Mouse (Mus musculus): ENCODE measurements around the gene Hk2.

The Hk2 gene

DNA sequence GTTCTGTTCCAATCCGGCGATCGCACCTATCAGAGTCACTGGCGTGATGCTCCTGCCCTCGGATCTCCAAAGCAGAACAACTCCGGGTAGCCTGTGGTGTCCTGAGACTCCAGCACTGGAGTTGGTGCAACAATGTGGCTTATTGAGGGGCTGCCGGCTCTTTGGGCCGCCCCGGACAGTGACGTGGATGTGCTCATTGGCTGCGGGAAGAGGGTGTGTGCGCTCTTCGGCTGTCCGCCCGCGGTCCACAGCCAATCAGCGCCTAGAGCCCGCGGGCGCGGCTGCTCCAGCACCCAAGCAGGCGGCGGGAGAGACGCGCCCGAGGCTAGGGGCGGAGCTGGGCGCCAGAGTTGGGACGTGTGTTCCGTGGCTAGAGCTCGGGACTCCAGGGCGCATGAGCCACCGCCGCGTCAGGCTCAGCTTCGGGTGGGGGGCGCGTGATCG is at the start of gene Hk2:
Gene Hk2, minus strand, starts transcription at position 134 of the 444 bp plus-strand sequence.
- DNase-seq (ENCODE audit: inconsistent ontology term) = peak; percentile 98

DNA sequence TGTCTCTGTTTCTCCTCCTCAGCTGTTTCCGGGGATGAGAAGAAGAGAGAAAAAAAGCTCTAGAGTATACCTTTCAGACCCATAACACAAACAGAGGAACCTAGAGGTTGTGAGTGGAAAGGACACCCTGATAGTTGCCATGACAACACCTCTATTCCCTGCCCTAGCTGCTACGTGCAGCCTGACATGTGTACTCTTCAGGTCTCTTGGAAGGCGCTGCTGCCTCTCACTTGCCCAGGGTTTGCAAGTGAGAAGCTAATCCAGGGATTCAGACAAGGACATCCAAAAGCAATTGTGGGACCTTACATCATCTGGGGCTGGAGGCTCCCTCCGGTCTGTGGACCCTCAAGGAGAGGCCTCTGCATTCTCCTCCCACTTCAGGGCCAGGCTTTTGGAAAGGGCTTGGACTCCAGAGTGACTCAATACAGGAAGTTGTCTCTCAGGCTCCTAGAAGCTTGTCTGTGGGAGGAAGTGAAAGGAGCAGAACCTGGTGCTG is 47.6 kb upstream of the Hk2 start:
- DNase-seq (ENCODE audit: inconsistent ontology term) = no peak

DNA sequence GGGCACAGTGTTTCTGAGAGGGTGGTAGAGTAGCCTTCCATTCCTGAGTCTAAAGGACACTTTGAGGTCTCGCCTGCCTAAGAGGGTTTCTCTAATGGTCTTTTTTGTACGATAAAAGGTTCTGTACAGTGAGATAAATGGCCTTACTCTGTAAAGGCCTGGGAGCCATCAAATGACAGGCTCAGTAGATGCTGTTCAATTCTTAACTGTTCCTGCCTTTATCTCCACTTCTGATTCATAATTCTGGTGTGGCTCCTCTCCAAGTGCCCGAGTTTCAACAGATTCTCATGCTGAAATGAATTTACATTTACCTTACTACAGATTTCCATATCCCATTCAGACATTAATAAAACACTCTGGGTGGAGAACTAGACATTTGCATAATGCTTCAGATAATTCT is 46.5 kb upstream of the Hk2 start:
- no peak for DNase-seq (ENCODE audit: inconsistent ontology term)

DNA sequence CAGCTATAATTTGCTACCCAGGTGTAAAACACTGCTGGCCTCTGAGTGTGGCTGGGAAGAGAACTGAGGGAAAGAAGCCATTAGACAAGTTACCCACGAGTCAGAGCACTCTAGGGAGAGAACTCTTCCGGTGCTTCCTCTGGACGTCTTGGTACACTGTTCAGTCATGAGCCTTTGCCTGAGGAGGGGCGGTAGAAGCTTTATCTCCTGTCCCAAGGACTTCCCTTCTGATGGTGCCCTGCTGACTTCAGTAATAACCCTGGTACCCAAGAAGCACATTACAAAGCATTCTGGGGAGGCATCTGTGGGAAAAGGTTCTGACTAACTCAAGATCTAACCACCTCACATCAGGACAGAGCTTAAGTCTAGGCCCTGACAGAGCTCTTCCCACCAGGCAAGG is 40.6 kb upstream of the Hk2 start:
- DNase-seq (ENCODE audit: inconsistent ontology term) = no peak

DNA sequence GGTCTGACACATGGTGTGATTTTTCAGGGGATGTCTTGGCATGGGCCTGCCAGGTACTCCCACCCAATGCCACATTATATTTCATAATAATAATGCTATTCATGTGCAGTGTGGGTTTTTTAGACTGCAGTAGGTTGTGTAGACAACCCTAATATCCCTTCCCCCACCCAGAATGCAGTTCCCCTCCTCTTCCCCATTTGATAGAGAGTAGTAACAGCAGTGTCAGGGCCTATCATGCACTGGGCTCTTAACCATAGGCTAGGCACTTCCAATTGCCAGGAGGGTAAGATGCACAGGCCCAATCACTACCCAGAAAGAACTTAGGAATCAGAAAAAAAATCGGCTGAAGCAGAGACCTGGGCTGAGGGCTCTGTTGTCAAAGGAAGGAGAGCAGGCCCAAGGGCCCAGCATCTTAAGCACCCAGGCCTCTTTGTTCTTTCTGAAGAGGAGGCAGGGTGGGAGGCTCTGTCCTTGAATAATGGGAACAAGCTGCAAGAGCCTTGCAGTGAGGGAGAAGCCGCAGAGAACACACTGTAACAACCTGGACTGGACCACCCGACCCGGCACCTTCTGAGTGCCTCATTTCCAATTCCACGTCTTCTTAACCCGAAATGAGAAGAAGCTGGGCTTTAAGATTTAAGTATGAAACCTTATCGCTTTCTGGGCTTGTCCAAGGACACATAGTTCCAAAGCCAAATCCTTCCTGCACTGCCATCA is 33.9 kb upstream of the Hk2 start:
- no peak for DNase-seq (ENCODE audit: inconsistent ontology term)

DNA sequence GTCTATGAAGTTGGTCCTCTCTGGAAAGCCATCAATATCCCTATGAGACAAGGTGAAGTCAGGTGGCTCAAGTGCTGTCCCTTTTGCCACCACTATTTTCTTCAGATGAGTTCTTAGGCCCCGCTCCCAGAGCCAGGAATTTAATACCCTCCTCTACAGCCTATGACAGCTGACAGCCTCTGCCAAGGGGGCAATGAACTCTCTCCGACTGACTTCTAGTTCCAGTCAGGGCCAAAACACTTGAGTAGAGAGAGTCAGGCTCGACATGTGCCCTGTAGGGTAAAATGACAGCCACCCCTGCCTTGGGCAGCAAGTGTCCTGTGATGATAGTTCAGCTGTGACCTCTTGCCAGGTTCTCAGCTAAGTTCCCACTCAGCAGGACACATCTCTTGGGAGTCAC is 32.7 kb upstream of the Hk2 start:
- DNase-seq (ENCODE audit: inconsistent ontology term) = no peak

DNA sequence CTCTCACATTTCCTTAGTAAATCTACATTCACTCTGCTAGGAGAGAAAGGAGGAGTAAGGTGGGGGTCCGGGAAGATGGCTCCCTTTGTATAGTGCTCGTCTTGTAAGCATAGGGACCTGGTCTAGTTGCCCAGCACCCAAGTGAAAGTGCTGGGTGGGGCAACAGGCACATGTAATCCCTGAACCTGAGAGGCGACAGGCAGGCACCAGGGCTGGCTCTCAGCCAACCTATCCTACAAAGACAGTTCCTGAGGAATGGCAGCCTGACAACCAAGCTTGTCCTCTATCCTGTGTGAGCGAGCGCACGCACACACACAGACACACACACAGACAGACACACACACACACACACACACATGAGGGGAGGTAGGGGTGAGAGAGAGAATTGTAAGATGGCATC is 32.2 kb upstream of the Hk2 start:
- no peak for DNase-seq (ENCODE audit: inconsistent ontology term)

DNA sequence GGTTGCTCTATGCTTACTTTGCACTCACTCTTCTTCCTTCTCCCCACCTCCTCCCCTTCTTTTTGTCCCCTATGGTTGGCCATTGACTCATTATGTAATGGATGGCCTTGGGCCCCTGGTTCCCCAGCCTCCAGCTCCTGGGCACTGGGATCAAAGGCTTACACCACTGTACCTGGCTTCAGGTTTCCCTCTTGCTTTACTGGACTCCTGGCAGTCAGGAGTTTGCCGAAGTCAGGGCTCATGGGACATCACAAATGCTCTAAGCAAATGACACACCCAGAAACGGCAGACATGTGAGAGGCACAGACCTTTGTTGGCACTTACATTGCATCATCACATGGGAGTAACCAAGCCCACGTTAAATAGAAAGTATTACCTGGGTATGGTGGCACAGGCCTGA is 31.6 kb upstream of the Hk2 start:
- no peak for DNase-seq (ENCODE audit: inconsistent ontology term)

DNA sequence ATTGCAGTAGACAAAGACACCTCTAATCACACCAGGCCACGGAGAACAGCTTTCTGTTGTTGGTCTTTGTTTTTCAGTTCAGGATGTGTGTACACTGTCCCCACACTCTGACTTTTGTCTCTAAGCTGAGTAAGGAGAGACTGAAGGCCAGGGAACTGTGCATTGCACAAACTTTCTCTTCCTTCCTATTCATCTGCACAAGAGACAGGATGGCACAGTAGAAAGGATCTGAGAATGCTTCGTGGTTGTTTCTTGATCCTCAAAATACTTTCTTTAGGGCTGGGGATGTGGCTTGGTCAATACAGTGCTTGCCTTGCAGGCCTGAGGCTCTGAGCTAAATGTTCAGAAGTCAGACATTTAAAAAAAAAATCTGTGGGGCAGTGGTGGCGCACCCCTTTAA is 30.7 kb upstream of the Hk2 start:
- DNase-seq (ENCODE audit: inconsistent ontology term) = no peak

DNA sequence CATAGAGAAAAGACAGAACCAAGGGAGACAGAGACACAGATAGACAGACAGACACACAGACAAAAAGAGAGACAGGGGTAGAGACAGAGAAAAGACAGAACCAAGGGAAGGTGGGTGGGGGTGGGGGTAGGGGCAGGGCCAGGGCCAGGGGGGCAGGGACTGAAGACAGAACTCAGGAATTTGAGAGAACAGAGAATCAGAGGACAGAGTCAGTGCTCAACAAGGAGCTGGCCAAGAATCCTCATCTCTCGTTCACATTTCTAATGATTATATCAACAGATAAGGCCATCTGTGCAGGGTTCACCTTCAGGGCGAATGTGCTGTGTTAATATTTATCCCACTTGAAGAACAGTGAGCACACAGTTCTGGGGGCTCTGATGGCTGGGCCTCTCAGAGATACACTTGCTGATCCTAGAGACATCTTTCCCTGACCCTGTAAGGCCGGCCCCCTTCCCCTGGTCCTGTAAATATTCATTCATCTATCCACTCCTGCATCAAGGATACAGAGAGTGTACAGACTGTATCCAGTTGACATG is 24.0 kb upstream of the Hk2 start:
- DNase-seq (ENCODE audit: inconsistent ontology term) = no peak

DNA sequence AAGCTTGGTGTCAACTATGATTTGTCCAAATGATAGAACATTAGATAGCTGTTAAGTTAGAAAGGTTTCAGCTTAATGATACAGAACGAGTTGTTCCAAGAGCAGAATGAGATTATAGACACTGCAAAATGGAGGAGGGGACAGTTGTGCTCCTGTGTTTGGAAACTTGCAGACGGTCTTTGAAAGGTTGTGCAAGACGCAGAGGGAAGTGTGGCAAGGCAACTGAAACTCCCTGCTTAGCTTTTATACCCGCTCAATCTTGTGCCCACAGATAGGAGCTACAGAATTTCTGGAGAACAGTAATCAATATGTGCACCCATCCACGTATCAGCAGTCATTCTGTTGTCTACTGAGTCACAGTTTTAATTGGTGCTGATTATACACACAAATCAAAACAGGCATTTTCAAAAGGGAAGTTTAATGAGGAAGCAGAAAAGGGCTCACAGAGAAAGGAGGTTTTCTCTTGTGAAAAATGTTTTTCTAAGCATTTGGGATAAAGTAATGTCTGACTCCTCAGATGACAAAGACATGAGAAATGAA is 23.1 kb upstream of the Hk2 start:
- no peak for DNase-seq (ENCODE audit: inconsistent ontology term)

DNA sequence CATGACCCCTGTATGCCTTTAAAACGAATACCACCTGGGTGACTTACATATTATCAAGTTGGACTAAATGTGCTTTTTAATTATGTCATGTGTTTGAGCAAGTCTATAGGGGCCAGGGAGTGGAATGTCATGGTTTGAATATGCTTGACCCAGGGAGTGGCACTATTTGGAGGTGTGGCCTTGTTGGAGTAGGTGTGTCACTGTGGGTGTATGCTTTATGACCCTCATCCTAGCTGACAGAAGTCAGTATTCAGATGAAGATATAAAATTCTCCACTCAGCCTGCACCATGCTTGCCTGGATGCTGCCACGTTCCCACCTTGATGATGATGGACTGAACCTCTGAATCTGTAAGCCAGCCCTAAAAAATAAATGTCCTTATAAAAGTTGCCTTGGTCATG is 16.6 kb upstream of the Hk2 start:
- DNase-seq (ENCODE audit: inconsistent ontology term) = no peak

DNA sequence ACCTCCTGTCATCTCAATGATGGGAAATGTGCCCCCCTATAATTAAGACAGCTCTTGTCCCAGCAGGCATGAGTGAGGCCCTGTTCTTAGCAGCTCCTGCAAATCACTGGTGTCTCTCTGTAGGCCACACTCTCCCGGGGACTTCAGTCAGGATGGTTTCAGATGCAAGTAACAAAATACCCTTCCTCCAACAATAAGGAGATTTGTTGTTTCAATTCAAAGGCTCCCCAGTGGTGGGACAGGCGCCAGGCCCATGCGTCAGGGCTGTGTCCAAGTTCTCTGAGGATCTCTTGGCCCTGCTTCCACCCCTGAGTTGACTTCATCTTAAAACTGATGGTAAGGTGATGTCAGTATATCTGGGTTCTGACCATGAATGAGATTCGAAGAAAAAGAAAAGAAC is 9.7 kb upstream of the Hk2 start:
- peak; percentile 62 for DNase-seq (ENCODE audit: inconsistent ontology term)

DNA sequence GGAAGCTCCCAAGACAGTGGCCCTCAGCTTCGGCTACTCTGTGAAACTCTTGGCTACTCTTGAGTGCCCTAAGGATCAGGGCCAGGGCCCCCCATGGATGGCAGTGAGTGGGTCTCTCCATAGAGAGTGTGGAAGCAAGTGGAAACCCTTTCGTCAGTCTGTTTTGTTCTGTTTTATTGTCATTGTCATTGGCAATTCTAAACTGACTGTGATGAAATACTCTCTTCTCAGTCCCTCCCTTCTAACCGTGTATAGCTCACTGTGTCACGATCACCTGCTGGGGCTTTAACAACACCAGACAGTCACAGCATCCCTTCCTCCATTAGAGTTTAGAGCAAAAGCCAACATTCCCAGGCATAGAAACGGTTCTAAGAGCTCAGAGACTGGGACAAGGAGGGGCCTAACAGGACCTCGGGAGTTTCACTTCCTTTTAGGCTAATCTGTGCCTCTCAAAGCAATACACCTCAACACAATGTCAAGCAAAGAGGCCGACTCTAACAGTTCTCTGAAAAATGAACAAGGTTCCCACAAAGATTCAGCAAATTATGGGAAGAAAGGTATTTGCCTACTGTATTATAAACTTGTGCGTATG is 6.6 kb upstream of the Hk2 start:
- no peak for DNase-seq (ENCODE audit: inconsistent ontology term)

DNA sequence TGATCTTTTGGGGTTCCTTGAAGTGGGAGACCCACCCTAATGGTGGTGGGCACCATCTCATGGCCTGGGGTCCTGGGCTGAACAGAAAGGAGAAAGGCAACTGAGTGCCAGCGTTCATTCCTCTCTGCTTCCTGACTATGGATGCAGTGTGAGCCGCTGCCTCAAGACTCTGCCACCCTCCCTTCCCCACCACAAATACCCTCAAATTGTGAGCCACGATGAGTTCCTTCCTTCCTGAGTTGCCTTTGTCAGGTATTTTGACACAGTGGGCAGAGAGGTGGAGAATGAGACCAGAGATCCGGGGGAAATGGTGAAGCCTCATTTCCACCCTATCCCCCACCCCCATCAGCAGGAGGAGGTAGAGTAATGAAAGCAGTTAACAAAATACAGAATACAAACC is 6.1 kb upstream of the Hk2 start:
- no peak for DNase-seq (ENCODE audit: inconsistent ontology term)

DNA sequence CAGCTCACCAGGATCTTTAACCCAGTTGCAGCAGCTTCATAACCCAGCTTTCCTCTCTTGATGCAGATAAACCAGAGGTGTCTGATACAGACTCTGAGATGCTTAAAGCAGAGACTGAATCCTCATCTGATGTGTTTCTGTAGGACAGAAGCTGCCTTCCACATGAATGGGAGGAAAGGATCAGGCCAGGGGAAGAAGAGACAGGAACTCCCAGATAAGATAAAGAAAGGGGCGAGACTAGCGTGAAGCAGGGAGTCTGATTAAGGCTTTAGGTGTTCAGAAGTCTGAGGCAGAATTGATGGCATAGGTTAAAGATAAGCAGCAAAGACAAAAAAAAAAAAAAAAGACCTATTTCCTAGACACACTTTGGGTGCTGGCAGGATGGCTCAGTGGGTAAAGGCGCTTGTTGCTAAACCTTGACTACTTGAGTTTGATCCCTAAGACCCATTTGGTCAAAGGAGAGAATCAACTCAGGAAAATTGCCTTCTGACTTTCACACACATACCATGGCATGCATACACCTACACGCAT is 2.9 kb upstream of the Hk2 start:
- no peak for DNase-seq (ENCODE audit: inconsistent ontology term)

DNA sequence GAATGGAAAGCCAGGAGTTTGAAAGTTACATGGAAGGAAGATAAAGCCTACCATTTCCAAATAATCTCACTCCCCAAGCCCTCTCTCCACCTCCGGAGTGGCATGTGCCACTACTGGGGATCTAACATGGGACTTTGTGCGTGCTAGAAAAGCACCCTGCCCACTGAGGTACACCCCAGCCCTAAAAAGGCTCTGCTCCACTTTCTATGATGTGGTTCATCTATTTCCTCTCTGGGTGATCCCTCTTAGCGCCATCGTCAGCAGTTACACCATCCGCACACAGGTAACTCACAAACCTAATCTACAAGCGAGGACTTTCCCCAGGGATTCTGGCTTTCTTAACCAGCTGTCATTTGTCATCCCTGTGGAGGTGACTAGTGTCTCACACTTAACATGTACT is 1.1 kb upstream of the Hk2 start:
- no peak for DNase-seq (ENCODE audit: inconsistent ontology term)

DNA sequence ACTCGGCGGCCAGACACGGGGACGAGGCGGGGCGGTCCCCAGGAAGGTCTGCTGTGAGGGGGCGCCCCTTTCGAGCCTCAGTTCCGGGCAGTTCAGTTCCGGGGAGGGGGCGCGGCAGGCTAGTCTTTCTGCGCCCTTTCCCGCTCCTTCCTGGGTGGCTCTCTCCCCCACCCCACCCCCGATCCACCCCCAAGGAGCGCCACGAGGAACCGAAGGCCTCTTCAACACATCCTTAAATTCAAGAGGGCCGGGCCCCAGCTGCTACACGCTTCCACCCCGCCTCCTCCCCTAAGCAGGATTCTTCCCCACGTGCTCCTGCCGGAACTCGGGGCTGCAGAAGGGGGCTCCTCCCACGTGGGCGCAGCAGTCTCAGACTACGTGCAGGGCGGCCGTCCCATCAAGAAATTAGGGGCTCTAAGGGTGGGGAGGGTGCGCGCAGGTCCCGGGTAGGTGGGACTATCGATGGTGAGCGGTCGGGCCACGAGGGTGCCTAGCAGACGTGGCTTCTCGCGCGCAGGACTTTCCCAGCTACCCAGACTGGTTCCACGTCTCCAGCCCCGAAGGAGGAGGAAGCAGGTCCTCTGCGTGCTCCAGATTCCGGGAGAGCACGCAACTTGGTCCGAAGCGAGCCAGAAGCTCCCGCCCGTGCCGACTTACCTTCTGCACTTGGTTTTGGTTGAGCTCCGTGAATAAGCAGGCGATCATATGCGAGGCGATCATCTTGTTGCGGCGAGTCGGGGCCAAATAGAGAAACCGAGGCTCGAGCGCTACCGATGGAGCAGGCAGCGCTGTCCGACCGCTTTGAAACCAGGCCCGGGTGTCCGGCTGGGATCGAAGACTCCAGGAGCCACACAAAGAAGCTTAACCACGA is 758 bp downstream of the Hk2 start:
- DNase-seq (ENCODE audit: inconsistent ontology term) = peak; percentile 67

DNA sequence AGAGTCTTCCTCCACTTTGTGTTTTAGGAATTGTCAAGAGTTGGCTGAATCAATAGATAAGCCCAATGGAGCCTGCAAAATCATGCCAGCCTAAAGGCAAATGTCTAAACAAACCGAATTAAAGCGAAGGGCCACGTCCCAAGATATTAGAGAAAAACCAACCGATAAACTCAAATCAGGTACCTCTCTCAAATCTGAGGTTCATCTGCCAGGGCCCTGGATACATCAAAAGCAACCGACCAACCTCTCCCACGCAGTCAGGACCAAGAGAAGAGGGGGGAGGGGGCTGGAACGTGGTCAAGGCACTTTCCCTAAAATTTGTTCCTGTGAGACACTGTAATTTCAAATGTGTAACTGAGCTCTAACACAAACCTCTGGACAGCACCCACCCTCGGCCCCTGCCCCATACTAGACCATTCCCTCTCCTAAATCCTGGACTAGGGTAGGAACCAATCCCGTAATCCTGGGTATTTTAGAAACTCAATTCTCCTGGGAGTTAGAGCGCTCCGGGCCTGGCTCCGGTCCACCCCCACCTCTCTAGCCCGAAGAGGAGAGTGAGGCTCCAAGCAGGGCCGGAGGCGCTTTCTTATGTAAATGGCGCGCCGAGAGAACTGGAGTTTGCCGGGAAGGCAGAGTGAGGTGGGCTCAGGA is 1.7 kb downstream of the Hk2 start:
- DNase-seq (ENCODE audit: inconsistent ontology term) = peak; percentile 54

DNA sequence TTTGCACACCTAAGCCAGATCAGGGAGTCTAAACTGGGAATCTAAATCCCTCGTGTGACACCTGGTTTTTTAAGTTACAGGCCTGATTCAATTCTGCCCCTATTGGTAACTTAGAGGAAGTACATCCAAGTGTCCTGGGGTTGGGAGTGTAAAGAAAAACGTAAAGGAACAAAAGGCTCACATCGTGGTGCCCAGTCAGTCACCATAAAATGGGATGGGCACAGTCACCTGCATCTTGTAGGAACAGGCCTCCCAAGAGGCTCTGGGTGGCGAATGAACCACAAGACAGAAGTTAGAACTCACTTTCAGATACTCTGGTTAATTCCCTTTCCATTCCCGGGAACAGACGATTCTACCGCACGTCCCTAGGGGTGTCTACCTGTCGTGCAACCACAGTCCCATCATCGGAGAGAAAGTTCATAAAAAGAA is 2.3 kb downstream of the Hk2 start:
- DNase-seq (ENCODE audit: inconsistent ontology term) = no peak

DNA sequence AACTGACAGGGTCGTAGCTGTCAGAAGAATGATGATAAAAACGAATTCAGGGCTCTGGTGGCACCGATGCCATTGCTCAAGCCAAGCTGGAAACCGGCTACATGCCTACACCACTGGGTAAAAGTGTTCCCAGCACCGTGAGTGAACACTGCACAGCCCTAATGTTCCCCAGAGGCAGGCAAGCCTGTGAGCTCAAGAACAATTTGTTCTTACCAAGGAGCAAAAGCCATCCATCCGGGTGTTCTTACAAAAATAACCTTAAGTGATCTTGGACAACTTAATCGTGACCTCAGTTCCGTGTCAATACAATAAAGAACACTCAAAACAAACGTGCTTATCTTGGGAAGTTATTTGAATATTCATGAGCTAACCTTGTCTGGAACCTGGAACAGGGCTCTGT is 3.2 kb downstream of the Hk2 start:
- DNase-seq (ENCODE audit: inconsistent ontology term) = no peak
